Mouse (Mus musculus) liver (tissue): ENCODE results near the gene Gpr1.
"Not testable (repeated sequence)": the region's sequence is repeated elsewhere in the genome, so short reads cannot be mapped to it uniquely, and the experiment has no call there.

Experiments
- DNase-seq: peaks from one replicate; pipeline ENCODE4 v3.0.0-alpha.2; 2020; ENCODE audit warnings: mixed read lengths

Gene Gpr1

DNA sequence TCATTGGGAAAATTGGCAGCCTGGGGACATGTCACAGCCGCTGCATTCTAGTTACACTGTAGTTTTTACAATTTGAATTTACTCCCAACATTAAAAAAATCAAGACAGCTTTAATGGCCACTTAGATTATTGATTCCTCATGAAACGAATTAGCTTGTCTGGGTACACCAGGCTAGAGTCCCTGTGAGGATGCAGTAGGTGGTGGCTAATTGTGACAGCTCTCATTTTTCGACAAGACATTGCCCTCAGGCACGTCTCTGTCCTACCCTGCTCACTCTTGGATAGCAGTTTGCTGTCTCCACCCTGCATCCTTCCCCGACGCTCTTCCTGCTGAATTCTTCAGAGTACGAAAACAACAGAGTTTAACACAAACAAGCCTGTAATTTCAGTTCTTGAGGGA lies 288 bp upstream of the Gpr1 start:
- no peak for DNase-seq

DNA sequence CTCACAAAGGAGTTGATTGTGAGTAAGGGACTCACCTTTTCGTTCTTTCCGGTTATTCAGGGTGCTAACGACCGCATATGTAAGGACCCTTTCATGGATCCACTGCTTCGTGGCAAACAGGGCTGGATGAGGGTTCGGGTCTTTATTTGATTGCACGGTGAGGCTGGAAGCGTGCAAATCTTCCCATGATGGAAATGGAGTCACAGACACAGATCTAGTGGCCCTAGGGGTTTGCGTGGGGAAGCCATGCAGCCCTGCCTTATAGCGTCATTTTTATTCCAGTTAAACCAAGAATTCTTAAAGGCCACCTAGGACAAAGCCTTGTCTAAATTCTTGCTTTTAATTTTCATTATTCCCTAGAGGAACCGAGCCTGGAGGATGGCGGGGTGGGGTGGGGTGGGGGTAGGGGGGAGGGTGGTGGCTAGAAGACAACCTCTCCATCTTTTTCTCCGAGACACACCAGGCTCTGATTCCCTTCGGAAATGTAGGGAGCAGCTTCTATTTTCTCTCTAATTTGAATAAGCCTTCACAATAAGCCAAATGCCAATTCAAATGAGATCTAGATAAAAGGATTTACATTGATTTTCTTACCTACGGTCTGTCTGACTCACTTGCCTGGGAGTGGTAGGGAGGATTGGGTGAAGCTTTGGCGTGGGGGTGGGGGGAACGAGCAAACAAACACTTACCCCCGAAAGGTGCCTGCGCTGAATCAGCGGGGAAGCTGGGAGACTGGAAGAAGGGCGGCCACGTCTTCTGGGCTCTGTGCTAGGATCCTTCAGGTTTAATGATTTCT lies 669 bp downstream of the Gpr1 start:
- no peak for DNase-seq

DNA sequence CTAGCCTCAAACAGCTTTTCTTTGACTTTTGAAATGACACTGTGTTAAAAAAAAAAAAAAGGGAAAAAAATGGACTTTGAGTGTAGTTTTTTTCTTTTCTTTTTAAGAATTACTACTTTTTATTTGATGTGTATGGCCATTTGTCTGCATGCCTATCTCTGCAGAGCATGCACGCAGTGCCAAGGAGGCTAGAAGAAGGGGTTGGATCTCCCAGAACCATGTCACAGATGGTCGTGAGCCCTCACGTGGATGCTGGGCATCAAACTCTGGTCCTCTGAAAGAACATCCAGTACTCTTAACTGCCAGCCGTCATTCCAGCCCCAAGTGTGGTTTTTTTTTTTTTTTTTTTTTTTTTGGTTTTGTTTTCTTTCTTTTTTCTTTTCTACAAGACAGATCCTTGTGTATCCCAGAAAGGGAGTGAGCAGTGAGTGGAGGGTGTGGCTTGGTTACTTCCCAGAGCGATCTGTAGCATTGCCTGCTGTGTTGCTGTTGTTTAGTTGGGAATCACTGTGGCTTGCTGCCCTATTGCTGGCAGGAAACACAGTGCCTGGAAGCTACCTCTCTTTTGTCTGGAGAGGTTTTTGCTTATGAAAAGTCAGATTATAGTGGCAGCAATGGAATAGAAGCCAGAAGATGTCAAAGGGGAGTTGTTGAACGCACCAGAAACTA lies 4.3 kb downstream of the Gpr1 start:
- no peak for DNase-seq

DNA sequence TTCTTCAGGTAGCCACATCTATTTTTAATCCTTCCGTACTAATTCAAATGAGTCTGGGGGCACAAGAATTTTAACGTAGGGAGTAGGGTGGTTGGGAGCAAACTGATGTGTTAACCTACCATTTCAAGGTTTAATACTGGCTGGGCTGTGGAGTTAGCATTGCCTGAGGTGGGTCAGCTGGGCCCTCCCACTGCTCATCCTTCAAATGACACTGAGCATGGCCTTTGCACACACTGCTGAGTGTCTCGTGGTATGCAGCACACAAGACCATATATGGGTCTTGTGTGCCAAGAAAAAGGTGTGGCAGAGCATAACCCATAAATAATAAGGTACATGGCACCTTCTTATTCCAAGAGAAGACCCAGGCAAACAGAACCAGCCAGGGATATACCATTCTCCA lies 6.7 kb downstream of the Gpr1 start:
- no peak for DNase-seq

DNA sequence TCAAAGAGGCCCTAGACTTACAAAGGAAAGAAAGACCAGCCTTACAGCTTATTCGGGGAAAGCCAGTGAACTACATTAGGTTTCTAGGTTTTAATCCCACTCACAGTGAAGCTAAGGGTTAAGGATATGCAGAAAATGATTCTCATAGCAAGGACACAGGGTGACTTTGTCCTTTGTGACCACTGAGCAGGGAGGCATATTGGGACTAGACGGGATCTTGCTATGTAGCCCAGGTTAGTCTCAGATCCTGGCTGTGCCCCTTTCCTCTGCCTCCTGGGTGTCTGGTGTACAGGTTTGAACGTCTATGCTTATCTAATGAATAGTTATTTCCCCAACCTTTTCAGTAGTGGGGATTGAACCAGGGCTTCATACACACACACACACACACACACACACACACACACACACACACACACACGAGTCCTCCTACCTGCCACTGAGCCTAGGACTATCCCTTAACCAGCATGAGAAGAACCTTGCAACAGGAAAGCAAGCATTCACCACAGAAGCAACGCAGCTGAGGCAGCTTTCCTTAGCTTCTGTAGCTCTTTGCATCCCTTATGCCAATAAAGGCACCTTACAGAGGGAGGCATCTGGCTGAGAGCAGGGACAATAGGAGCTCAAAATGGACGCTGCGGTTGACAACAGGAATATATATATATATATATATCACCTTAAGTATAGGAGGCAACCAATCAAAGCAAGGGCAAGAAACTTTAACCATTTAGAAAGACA lies 9.5 kb downstream of the Gpr1 start:
- DNase-seq = no peak

DNA sequence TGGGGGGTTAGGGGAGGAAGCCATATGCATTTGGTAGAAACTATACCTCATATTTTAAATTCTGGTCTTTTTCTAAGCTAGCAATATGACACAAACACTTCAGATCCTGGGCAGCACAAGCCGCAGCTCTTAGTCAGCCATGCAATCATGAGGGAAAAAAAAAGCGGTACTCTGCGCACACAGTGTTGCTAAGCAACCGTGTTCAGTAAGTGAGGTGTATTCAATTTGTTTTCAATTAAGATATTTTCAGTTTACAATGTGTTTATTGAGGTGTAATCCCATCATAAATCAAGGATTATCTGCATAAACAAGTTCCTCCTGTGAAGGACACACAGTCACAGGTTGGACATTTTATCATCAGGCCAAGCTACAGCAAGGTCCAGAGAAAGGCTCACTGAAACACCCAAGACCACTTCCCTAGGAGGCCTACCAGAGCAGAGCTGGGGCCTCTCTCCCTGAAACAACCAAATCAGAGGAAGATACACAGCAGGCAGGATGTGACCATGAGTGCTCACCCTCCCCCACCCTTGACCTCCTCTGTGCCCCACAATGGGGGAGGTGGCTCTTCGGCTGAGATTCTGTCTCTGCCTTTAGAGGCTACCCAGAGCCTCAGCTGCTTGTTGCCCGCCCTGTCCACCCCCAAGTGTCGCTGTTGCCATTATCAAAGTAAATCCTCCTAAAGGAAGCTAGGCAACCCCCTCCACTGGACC lies 10.2 kb downstream of the Gpr1 start:
- DNase-seq = peak; percentile 26

DNA sequence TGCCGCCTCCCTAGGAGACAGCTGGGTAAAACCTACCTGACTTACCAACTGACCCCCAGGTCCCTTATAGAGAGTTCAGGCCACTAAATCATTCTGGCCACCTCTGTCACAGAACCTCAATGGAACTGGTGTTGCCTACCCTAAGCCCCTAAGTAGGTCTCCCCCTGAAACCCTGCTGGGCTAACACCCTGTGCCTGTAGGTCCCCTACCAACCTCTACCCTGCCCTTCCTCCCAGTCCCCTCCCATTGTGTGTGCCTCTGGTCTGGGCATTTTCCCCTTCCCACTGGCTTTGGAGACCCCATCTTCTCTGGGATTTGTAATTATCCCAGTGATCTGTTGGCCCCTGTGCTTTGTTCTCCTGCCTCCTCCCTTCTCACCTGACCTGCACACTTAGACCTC lies 10.9 kb downstream of the Gpr1 start:
- no peak for DNase-seq

DNA sequence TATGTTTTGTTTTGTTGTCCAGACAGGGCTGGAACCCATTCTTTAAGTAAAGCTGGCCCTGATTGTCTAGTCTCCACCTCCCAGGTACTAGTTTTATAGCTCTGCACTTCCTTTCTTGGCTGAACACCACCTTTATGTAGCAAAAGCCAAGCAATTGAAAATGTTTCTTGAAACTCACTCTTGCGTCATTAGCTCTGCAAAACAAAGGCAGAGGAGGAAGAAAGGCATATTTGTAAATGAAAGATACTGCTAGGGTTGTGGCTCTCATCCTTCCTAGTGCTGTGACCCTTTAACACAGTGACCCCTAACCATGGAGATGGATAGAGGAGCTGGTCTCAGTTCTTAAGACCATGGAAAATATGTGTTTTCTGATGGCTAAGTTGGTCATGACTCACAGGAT lies 12.7 kb downstream of the Gpr1 start:
- DNase-seq = no peak

DNA sequence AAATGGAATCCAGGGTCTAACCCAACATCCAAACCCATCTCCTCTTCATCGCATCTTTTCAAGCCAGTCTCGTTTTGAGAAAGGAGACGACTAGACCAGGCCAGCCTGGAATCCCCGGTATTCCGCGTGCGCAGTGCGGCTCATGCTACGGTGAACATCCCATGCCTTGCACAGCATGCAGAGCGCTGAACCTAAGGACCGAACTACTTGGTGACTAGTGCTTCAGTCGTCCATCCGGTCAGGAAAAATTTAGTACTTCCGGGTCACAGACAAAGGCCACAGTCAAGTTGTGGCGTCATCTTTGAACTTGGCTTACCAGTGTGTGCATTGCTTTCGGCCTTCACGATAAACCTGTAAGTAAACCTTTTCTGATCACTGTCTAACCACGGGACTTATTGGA lies 14.0 kb downstream of the Gpr1 start:
- DNase-seq = no peak

DNA sequence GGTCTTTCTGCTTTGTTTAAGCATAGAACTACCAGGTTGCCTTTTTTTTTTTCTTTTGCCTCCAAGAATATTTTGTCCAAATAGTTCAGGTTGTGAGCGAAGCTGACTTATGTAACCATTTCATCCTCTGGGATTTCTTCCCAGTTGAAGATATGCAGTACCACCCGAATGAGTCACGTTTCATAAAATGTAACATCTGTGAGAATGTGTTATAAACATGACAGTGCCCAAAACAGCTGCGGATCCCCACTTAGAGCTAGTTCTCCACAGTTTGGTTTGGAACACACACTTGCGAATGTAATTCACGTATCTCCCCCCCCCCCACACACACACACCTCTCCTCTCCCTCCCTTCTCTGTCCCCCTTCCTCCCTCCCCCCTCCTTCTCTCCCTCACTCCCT lies 15.0 kb downstream of the Gpr1 start:
- no peak for DNase-seq

DNA sequence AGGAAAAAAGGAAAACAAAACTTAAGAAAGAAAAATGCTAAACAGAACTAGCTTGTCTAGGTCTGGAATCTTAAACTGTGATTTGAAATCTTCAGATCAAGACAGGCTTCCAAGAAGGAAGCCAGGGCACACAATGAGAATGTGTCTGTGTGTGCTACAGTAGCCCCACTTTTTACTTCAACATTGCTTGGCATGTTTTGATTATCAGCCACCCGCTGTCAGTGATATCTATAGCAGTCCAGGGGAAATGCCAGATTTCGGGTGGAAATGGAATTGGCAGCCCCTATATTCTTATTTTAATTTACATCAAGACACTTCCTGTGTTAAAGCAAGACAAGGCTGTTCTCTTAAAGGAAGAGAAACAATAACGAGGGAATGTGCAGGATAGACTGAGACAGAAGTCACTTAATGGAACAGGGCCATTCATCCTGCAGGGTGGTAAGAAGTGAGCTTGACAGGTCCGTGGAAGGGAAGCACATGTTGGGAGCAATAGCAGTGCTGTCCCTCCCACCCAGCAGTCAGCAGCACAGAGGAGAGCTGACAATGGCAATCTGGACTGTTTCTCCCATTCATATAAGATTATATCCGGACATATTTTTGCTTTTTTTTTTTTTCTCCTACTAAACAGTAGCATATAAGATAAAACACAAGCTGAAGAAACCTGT lies 18.4 kb downstream of the Gpr1 start:
- DNase-seq = no peak

DNA sequence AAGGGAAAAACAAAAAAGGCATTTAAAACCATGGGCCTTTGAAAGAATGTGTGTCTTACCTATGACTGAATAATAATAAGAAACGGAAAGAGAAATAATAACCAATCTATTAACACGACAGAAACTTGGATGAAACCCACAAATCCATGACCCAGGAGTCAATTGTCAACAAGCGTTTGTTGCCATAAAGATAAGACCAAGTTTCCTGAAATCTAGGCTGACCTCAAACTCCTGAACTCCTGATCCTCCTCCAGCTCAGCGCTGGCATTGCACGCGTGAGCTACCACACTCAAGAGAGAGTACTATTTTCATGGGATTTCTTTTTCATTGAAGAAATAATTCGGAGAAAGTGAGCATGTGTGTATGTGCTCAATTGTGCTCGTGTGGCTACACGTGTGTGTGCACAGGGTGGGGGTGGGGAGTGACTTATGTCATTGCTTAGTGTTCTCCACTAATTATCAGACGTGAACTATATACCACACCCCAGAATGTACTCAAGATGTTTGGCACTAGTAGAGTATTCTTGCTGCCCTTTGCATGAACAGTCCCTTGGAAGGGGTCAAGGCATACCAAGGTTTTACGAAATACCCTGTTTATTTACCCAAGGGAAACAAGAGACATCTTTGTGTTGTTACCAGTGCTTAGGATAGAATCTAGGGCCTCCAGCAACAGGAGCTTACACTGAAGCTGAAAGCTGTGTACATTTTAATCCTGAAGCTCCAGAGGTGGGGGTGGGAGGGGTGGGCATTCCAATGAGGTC lies 21.9 kb downstream of the Gpr1 start:
- no peak for DNase-seq

DNA sequence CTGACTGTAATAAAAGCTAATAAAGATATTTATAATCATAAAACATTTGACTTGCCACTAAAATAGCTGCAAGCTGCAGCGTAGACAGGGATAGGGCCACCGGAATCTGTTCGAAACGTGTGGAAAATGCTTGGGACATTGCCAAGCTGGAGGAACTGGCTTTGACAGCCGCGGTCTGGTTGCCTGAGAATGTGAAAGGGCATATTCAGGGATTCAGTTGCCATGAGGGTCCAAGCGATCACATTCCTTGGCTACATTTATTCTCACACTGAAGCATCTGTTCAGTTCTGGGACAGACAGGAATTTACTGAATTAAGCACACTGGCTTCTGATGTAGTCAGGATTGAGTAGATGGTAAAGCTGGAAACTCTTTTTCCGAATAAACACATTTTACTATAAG lies 23.5 kb downstream of the Gpr1 start:
- DNase-seq = no peak

DNA sequence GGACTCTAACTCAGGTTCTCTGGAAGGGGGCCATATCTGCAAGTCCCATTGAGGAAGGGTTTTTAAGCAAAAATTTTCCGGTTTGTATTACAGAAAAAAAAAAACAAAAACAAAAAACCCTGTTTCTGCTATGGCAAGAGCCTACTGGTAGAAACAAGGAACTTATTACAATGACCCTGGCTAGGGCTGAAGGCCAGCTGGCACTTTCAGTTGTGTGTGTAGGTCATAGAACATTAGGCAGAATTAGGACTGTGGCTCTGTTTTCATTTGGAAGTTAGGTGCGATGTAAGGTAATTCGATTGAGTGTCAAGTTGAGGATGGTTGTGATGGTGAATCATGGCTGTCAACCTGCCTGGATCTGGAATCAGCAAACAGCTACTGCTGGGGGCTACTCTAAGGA lies 25.8 kb downstream of the Gpr1 start:
- no peak for DNase-seq

DNA sequence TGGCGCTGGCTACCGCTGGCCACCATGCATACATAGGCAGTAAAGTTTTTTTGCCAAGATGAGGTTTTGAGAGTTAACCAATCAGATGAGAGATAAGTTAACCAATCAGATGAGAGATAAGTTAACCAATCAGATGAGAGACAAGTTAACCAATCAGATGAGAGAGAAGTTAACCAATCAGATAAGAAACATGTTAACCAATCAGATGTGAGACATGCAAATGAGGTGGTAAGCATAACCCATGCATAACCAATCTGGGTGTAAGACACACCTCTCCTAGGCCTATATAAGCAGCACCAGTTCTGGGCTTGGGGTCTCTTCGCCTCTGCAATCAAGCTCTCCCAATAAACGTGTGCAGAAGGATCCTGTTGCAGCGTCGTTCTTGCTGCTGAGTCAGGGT lies 28.9 kb downstream of the Gpr1 start:
- DNase-seq = not testable (repeated sequence)

DNA sequence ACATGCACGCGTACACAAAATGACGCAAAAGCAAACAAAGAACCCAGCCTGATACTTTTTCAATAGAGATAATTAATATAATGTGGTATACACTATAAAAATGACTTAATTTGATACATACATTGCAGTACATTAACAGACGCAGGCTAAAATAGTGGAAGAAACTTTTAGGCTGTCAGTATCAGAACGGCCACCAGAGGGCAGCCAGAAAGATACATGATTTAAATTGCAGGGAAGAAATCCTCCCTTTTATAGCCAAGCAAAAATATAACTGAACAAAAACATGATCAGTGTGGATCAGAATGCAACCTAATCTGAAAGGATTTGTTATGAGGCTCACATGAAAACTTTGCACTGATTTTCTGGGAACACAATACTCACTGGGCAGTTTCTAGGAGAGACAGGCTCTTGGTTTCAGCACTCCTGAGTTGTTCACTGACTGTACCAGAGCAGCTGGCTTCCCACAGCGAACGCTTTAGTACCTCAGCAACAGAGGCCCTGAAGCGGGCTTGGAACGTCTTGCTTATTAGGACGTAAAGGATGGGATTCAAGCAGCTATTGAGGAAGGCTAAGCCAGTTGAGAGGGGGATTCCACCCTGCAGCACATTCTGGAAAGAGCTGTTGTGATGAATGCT lies 31.6 kb downstream of the Gpr1 start:
- peak; percentile 45 for DNase-seq

DNA sequence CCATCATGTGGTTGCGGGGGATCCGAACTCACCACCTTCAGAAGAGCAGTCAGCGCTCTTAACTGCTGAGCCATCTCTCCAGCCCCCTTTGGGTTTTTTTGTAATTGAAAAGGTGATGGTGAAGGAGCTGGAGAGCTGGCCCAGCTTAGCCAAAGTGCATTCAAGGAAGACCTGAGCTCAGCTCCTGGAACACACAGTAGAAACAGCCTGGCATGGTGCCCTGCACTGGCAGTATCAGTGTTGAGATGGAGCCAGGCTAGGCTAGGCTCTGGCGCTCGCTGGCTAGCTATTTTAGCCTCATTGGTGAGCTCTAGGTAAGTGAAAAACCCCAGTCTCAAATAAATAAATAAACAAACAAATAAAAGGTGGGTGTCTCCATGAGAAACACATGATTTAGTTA lies 32.1 kb downstream of the Gpr1 start:
- no peak for DNase-seq

DNA sequence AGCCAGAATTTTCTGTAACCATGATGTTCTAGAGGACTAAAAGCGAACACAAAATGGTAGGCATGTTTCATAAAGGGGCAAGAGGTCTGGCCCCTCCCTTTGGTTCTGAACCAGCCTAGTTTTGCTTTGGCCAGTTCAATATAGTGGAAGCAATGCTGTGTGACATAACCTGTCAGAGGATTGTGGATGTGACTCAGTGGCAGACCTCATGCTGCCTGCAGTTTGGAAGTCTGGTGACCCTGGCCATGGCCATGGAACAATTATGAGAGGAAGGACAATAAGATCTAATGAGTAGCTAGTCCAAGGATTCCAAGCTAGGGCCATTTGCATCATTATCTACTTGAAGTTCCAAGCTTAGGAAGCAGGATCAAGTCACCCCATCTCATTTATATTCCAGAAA lies 32.9 kb downstream of the Gpr1 start:
- no peak for DNase-seq

DNA sequence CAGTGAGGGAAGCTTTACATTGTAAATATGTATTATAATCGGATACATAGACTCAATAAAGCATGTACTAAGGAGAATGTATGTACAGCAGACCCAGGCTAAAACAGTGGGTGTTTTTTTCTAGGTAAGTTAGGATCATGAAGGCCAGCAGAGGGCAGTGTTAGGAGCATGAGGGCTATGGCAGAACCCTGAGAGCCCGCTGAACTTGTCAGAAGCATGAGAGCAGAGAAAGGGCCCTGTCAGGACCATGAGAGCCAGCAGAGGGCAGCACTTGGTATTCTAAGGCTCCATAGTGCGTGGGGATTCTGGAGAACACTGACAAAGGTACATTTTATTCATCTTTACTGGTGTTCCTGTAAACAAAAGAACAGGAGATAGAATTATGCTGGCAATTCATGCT lies 33.3 kb downstream of the Gpr1 start:
- DNase-seq = peak; percentile 90

DNA sequence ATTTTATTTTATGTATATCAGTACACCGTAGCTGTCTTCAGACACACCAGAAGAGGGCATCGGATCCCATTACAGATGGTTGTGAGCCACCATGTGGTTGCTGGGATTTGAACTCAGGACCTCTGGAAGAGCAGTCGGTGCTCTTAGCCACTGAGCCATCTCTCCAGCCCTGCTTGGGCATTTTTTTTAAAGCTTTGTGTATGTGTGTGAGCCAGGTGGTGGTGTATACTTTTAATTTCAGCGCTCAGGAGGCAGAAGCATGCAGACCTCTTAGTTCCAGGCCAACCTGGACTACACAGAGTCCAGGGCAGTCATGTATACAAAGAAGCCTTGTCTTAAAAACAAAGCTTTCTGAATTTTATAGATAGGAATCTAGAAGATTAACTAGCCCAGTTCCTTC lies 33.8 kb downstream of the Gpr1 start:
- DNase-seq = not testable (repeated sequence)

DNA sequence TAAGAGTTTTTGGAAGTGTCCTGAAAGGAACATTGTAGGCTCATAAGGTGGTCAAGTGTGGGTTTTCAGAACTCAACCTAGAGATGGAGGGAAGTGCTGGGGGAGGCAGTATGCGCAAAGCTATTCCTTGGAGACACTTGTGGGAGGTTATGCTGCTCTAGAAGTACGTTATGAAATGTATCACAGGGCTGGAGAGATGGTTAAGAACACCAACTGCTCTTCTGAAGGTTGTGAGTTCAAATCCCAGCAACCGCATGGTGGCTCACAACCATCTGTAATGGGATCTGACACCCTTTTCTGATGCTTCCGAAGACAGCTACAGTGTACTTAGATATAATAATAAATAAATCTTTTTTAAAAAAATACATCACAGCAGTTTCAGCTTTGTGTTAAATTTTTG lies 34.2 kb downstream of the Gpr1 start:
- DNase-seq = no peak

DNA sequence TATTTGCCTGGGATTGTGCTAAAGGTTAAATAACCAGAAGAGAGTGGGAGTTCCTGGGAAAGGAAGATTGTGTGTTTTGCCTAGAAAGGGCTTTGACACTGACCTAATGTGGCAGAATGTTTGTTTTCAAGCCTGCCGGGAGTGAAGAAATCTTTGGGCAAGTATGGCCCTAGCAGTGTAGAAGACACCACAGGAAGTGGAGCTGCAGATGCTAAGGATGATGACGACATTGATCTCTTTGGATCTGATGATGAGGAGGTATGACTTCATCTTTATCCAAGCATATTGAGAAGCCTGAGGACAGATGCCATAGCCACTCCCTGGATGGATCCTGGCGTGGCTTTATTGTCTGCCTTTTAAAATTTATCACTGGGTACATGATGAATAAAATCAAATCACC lies 36.0 kb downstream of the Gpr1 start:
- no peak for DNase-seq
